Mouse (Mus musculus): ENCODE data around the gene Ecel1. TPM values are rescaled to one million over a fixed set of nuclear protein-coding genes. Genes with fewer than 3 reads are reported as not detected.

The Ecel1 gene
- polyA plus RNA-seq, 1 experiment from 2014 or later, result 0.20 TPM

DNA sequence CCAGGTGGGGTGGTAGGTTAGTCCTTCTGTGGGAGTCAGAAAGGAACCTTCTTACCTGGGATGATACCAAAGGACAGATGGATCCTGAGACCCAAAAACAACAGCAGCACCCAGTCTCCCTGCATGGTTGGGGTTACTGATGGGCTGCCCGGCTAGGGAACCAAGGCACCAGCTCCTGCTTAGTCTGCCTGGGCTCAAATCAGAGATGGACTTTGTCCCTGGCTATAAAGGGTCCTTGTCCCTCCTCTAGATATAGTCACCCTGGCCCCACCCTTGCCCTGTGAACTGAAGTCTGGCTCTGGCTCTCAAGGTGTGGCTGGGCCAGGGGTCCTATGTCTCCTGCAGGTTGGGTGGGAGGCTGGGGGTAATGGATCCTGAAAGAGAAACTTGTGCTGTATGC, 54.9 kb downstream of the Ecel1 start, which contains the start of gene Alpi:
Gene Alpi (minus strand): TSS at position 196 of the 400 bp plus-strand sequence.
- 100% methylated on average over 1 of the region's 1 CpGs for WGBS
- Histone ChIP-seq H3K27ac (ENCODE audit: low read depth, low read length) (no peak within 1 kb of the TSS), H3K4me3 (ENCODE audit: low read length) (no peak within 1 kb of the TSS), H3K4me2 (replicated peaks; ENCODE audit: low read depth, low read length) (no peak within 1 kb of the TSS), H3K9me3 (ENCODE audit: control insufficient read depth, low read length) (no peaks in the 10 kb centered on the region), H3K36me3 (ENCODE audit: control insufficient read depth, insufficient read depth, low read length) (no peaks in the 10 kb centered on the region), H3K27me3 (ENCODE audit: control insufficient read depth, insufficient read depth, low read length) (no peaks in the 10 kb centered on the region), H3K9ac (ENCODE audit: low read depth, low read length) (no peak within 1 kb of the TSS), H3K4me1 (ENCODE audit: control insufficient read depth, insufficient read depth, low read length) (no peaks in the 10 kb centered on the region)
- ATAC-seq (ENCODE audit: low FRiP score, low TSS enrichment), result no peak

DNA sequence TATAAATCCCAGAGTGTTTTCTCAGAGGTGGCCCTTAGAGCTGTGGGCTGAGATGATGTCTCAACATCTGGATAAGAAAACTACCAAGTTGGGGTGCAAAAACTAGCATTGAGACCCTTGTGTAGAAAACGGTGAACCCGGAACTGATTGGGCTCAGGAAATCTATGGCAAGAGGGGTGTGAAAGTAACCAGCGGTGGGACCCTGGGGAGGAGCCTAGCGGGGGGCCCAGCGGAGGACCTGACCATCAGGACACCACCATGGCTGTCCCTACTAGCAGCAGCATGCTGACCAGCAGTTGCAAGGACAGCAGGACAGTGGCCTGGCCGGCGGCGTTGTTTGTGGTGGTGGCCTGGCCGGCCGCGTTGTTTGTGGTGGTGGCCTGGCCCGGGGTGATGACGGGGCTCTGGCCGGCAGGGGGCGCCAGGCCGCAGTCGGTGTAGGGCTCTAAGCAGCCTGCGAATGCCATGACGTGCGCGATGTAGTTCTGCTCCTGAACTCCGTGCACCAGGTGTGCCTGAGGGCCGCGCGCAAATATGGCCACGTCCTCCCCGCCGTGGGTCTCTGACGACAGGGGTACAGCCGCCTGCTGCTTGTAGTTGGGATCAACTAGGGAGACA, 57.9 kb downstream of the Ecel1 start:
- Histone ChIP-seq H3K4me3 (ENCODE audit: low read length) (no peak overlapping the region), H3K36me3 (ENCODE audit: control insufficient read depth, insufficient read depth, low read length) (no peaks in the 10 kb centered on the region), H3K4me1 (ENCODE audit: control insufficient read depth, insufficient read depth, low read length) (no peaks in the 10 kb centered on the region), H3K9me3 (ENCODE audit: control insufficient read depth, low read length) (no peaks in the 10 kb centered on the region), H3K27me3 (ENCODE audit: control insufficient read depth, insufficient read depth, low read length) (no peaks in the 10 kb centered on the region), H3K27ac (ENCODE audit: low read depth, low read length) (no peak overlapping the region), H3K4me2 (replicated peaks; ENCODE audit: low read depth, low read length) (peak overlapping the region; percentile 26; the same call in 1 of the 2 replicates), H3K9ac (ENCODE audit: low read depth, low read length) (no peak overlapping the region)
- ATAC-seq (ENCODE audit: low FRiP score, low TSS enrichment), result peak; percentile 91
- 13% methylated on average over 30 of the region's 30 CpGs for WGBS

Other genes starting within 250 kb of the Ecel1 start
- gene Alppl2, start 66.6 kb downstream of the Ecel1 start, polyA plus RNA-seq (2014; fragmentation: Nextera tagmentation; extraction: Ambion mirVana), result not detected in 2 replicates
- not detected in 2 replicates for gene Alpi, start 54.9 kb downstream of the Ecel1 start, polyA plus RNA-seq (2014; fragmentation: Nextera tagmentation; extraction: Ambion mirVana)
- gene Akp3, start 31.5 kb downstream of the Ecel1 start, polyA plus RNA-seq (2014; fragmentation: Nextera tagmentation; extraction: Ambion mirVana), result not detected in 2 replicates
- gene Prss56, start 26.8 kb upstream of the Ecel1 start, polyA plus RNA-seq (2014; fragmentation: Nextera tagmentation; extraction: Ambion mirVana), result not detected in 2 replicates
- gene Chrnd, start 34.1 kb upstream of the Ecel1 start, polyA plus RNA-seq (2014; fragmentation: Nextera tagmentation; extraction: Ambion mirVana), result 0.13 and 0.62 TPM in 2 replicates
- 0.30 and 0.34 TPM in 2 replicates for gene Chrng, start 48.1 kb upstream of the Ecel1 start, polyA plus RNA-seq (2014; fragmentation: Nextera tagmentation; extraction: Ambion mirVana)
- gene Eif4e2, start 57.4 kb upstream of the Ecel1 start, polyA plus RNA-seq (2014; fragmentation: Nextera tagmentation; extraction: Ambion mirVana), result 122 and 150 TPM in 2 replicates
- gene Efhd1, start 107.8 kb upstream of the Ecel1 start, polyA plus RNA-seq (2014; fragmentation: Nextera tagmentation; extraction: Ambion mirVana), result 2.6 and 3.6 TPM in 2 replicates
- 53.2 and 61.3 TPM in 2 replicates for gene Gigyf2, start 170.5 kb upstream of the Ecel1 start, polyA plus RNA-seq (2014; fragmentation: Nextera tagmentation; extraction: Ambion mirVana)
- gene Kcnj13, start 238.2 kb upstream of the Ecel1 start, polyA plus RNA-seq (2014; fragmentation: Nextera tagmentation; extraction: Ambion mirVana), result 0.30 and 0.60 TPM in 2 replicates